Mouse (Mus musculus) right cerebral cortex, postnatal 25 days (tissue): Measurements from ENCODE around the gene Myl6.
A peak's percentile ranks its signal among the peaks of the same experiment; 100 is the strongest.
"Not testable (repeated sequence)": the region's sequence is repeated elsewhere in the genome, so short reads cannot be mapped to it uniquely, and the experiment has no call there.

Experiments used
- DNase-seq: peaks from one replicate; pipeline ENCODE4 v3.0.0; 2022

Gene Myl6

DNA sequence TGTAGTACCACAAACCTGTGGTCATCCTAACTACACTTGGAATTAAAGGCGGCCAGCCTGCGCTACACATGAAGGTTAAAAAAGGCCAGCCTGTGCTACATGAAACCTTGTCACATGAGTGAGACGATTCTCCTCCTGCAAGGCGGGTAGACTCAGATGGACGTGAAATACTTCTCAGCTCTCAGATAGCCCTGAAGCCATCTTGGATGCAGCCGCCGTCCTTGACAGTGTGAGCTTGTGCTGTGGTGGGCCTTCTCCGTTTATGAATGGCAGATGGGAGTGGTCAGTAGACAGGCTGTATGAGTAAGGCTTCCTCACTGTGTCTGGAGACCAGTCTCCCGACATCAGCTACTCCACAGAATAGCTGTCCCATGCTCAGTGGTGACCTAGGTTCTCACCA is 15.3 kb upstream of the Myl6 start:
- no peak for DNase-seq

DNA sequence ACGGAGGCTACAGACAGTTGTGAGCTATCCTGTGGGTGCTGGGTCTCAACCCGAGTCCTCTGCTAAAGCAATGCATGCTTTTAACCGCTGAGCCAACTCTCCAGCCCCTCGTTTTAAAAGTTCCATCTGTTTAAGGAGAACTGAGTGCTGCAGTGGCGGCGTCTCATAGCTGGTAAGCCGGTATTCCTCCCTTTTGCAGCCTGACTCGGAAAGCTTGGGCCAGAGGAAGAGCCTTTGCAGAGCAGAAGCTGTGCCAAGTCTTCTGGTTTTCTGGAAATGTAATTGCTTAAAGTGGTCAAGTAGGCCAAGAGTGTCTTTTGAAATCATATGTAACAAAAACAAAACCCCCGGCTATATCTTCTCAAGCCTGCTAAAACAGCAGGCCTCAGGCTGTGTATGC is 14.3 kb upstream of the Myl6 start:
- no peak for DNase-seq

DNA sequence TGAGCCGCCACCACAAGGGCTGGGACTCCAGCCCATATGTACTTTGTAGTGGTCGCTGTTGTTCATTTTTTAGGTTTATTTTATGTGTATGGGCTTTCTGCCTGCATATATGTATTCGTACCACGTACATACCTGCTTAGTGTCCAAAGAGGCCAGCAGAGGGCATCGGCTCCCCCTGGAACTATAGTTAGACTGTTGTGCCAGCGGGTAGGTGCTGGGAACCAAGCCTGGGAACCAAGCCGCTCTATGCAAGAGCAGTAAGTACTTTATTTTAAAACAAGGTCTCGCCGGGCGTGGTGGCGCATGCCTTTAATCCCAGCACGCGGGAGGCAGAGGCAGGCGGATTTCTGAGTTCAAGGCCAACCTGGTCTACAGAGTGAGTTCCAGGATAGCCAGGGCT is 12.0 kb upstream of the Myl6 start:
- no peak for DNase-seq

DNA sequence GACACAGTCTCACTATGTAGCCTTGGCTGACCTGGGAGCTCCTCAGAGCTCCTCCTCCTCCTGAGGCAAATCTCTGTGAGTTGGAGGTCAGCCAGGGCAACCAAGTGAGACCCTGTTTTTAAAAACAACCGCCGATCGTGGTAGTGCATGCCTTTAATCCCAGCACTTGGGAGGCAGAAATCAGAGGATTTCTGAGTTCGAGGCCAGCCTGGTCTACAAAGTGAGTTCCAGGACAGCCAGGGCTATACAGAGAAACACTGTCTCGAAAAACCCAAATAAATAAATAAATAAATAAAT is 11.4 kb upstream of the Myl6 start:
- not testable (repeated sequence) for DNase-seq

- DNase-seq = no peak
Observed at GRCm38 (mm10) chr10:128504641-128505370, 10.9 kb upstream of the Myl6 start.

GRCm38 (mm10) chr10:128504012-128504411 is 10.1 kb upstream of the Myl6 start:
- DNase-seq = no peak

- DNase-seq = no peak
Observed at GRCm38 (mm10) chr10:128503532-128503931, 9.6 kb upstream of the Myl6 start.

DNA sequence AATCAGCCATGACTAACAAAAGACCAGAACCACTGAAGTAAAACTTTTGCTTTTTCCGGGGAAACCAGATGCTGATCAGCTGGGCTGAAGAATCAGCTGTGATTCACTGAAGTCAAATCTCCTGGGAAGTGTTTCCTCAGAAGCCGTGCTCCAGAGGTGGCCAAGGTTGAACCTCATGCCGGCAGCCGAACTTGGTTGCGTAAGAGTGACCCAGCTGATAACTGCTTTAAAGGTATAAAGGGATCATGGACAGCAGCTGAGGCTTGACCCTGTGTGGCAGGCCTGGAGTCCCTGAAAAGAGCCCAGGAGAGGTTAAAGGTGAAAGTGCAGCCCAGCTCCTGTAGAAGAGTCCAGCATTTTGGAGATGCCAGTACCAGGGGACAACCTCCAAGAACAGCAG is 8.4 kb upstream of the Myl6 start:
- no peak for DNase-seq

DNA sequence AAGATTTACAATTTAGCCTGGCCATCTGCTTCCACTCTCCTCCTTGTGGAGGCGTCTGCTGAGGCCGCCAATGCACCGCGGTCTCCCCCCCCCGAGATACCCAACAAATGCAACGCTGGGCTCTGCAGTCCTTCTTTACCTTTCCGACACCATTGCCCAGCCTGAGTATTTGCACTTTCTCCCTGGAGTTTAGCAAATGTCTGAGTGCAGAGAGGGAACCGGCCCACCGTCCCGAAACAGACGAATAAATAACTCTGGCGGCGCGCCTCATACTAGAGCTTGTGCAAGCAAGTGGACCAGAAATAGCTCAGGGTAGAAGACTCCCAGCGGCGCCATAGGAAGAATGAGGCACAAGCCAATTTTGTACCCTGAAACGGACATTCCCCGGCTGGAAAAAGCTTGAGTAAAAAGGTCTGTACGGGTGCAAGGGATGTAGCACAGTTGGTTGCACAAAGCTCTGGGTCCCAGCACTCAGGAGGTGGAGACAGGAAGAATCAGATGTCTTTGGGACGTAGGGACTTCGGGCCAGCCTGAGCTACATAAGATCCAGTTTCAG is 5.2 kb upstream of the Myl6 start:
- peak; percentile 67 for DNase-seq

DNA sequence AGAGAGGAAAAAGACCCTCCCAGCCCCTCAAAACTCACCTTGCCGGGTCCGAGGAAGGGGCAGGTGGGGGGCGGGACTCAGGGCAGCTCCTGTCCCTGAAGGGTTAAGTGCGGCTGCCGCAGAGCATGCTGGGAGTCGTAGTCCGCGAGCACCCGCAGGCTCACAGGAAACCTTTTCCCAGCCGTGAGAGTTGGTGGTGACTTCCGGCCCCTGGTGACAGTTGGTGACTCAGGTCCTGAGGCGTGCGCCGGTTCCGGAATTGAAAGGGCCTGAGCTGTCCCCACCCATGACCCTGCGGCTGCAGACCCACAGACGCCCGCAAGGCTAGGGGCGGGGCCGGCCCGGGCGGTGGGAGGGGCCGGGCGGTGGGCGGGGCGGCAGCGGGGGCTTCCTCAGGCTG is 4.6 kb upstream of the Myl6 start, which contains the start of gene Myl6b:
Gene Myl6b (minus strand): TSS at position 96 of the 400 bp plus-strand sequence.
- DNase-seq = peak; percentile 92

DNA sequence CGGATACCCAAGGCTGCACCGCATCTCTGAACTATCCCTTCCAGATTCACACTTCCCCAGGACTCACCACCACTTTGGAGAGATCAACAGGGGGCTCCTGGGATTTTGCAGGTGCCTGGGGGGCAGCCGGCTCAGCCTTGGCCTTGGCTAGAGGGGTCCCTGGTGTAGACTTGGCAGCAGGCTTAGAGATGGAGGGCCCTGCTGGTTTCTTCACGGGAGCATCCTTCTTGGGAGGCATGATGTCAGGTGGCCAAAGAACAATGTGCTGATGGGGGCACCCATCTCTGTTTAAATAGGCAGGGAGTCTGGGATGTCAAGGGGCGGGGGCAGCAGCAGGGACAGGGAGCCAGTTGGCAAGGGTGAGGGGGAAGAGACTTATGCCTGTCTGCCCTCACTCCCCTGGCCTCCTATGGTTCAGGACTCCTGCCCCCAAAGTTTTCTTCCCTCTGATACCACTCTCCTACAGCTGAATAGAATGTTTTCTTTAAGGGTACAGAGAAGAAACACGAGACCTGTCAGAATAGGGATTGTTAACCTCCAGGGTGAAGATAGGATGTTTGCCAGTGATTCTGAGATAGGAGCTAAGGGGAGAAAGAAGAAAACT is 3.3 kb upstream of the Myl6 start:
- no peak for DNase-seq

DNA sequence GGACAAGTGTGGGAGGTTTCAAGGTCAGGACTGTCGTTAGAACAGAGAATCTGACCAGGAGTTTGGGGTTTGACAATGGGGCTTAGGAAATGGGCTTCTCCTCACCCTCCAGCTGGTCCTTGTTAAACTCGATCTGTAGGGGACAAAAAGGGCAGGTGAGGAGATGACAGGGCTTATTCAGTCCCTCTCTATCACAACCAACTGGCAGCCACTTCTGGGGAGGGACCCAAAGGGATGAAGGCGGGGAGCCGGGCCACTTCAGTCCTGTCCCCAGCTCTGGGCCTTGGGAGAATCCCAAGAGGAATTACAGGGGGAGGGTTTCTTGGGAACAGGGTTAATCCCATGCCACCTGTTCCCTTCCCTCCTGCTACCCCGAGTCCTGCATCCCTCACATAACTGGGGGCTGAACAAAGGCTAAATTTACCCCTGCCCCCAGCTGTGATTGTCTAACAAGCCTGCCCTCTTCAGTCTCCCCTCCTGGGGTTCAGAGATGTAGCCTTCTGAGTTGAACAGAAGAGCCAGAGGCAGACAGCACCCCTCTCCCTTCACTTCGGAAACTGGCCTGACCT is 2.6 kb upstream of the Myl6 start:
- DNase-seq = no peak

- no peak for DNase-seq
Observed at GRCm38 (mm10) chr10:128495903-128496302, 2.0 kb upstream of the Myl6 start.

DNA sequence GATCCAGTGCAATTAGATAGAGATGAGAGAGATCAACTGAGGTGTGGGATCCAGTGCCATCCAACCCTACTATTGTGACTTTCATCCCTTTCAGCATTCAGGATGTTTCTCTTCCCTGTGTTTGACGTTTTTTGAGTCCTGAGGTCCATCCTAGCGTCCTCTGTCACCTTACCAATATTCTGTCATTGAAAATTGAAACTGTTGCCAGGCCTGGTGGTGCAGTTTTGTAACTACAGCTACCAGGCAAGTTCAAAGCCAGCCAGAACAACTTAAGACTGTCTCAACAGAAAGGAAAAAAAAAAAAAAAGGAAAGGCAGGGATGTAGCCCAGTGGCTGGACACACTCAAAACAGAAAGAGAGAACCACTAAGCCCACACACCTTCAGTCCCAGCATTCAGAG is 1.3 kb upstream of the Myl6 start:
- no peak for DNase-seq

GRCm38 (mm10) chr10:128494667-128495245 is 811 bp upstream of the Myl6 start:
- DNase-seq = no peak

- DNase-seq = peak; percentile 23
Observed at GRCm38 (mm10) chr10:128493319-128493694, 638 bp downstream of the Myl6 start.

GRCm38 (mm10) chr10:128492633-128493311 is 1.2 kb downstream of the Myl6 start:
- peak; percentile 63 for DNase-seq

- not testable (repeated sequence) for DNase-seq
Observed at GRCm38 (mm10) chr10:128492051-128492450, 1.9 kb downstream of the Myl6 start.

DNA sequence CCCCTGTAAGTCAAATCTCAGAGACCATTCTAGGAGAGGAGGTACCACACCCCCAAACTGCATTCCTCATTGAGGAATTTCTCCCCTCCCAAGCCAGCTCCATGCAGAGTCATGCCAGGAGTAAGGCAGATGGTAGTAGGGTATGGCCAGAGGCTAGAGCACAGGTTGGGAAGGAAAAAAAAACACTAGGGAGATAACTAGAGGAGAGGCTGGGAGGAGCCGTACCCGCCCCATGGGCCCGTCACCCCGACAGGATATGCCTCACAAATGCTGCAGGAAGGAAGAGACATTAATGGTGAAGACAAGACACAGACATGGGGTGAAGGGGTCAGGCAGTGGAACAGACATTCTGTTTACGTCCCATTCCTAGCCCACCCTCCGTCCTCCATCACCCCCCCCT is 2.5 kb downstream of the Myl6 start:
- no peak for DNase-seq

GRCm38 (mm10) chr10:128490912-128491311 is 3.0 kb downstream of the Myl6 start:
- DNase-seq = no peak

DNA sequence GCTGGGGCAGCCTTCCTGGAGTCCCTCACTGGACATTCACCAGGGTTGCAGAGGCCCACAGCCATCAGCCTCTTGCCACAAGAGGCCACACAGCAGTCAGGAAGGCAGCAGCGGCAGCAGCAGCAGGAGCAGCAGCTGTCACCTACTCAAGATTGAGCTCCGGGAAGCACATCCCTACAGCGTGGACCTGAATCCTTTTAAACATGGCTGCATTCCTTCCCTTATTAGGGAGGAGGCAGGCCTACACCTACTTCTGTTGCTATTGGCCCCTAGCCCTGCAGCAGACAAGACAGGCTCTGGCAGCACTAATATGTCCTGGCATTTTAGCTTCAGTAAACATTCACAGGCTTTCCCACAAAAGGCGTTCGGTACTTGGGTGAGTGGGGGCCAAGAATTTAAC is 3.7 kb downstream of the Myl6 start:
- DNase-seq = no peak

DNA sequence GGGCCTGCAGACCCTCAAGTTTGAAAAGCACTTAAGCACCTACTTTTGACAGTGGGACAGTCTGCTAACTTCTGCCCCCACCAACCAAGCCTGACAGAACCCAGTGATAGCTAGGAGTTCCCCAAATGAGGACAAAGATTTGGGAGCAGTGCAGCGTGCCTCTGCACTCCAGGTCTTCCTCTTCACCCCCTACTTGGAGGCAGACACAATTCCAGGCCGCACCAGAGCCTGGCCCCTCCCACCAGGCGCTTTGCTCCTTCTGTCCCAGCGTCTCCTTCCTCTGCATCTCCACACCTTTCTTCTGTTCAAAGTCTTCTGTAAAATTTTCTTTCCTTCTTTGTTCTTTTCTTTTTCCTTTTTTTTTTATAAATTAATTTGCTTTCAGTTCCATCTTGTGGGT is 4.2 kb downstream of the Myl6 start:
- DNase-seq = no peak

DNA sequence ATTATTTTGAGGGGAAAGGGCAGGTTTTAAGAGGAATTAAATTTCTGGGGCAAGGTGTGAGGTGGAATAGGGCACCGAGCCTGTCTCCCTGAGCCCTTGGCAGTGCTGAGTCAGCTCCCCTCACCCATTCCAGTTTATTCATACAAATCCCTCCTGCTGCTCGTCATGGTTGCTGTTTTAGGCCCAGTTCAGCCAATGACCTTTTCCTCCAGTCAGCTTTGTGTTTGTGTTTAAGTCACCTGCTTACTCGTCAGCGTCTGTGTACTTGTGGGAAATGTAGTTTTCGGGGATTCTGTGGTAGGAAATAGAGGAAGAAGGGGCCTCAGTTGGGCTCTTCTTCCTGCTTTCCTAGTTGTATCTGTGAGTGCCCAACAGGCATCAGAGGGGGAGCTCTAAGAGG is 4.6 kb downstream of the Myl6 start:
- DNase-seq = no peak
